Mouse (Mus musculus): ENCODE results near the gene Gemin6. TPM values are rescaled to one million over a fixed set of nuclear protein-coding genes. Genes with fewer than 3 reads are reported as not detected.
A peak's percentile ranks its signal among the peaks of the same experiment; 100 is the strongest.
"Not testable (repeated sequence)": the region's sequence is repeated elsewhere in the genome, so short reads cannot be mapped to it uniquely, and the experiment has no call there.

Gene Gemin6
- polyA plus RNA-seq, 1 experiment from 2014 or later = 46.7 TPM

GRCm38 (mm10) chr17:80183615-80184014, 40.6 kb upstream of the Gemin6 start:
- no peak for TF ChIP-seq CTCF (IDR thresholded peaks at IDR 0.05; ENCODE audit: low read depth)
- Histone ChIP-seq H3K9ac (no peak overlapping the region), H3K4me3 (ENCODE audit: low read depth, low read length) (no peak overlapping the region), H3K27ac (ENCODE audit: low read depth) (no peak overlapping the region), H3K4me1 (ENCODE audit: insufficient read depth) (no peaks in the 10 kb centered on the region), H3K4me2 (no peak overlapping the region), H3K36me3 (ENCODE audit: insufficient read depth) (no peaks in the 10 kb centered on the region), H3K9me3 (ENCODE audit: low read depth, low read length) (no peaks in the 10 kb centered on the region), H3K27me3 (ENCODE audit: insufficient read depth, low read length) (no peaks in the 10 kb centered on the region)
- 69% methylated on average over 10 of the region's 10 CpGs for WGBS
- ATAC-seq (ENCODE audit: insufficient read depth) (no peak), DNase-seq (no peak)

DNA sequence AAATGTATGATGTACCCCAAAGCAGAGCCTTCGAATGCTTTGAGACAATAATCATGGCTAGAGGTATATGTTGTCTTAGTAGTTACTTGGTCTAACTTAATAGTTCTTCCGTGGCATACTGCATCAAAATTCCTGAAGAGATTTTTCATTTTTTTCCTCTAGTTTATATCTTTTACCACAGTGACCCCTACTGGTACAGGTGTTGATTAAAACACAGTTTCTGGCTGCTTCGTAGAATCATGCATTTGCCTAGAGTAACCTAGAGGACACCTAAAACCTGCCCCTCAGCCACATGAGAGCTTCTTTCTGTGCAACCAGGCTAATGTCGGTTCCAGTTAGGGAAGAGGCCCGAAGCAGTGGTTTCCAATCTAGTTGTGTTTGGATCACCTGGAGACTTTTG, 31.2 kb upstream of the Gemin6 start:
- Histone ChIP-seq H3K4me1 (ENCODE audit: insufficient read depth) (no peaks in the 10 kb centered on the region), H3K4me2 (no peak overlapping the region), H3K9me3 (ENCODE audit: low read depth, low read length) (no peaks in the 10 kb centered on the region), H3K27me3 (ENCODE audit: insufficient read depth, low read length) (no peaks in the 10 kb centered on the region), H3K36me3 (ENCODE audit: insufficient read depth) (peaks cover 19% of the 10 kb centered on the region), H3K27ac (ENCODE audit: low read depth) (no peak overlapping the region), H3K4me3 (ENCODE audit: low read depth, low read length) (no peak overlapping the region), H3K9ac (no peak overlapping the region)
- DNase-seq (peak; percentile 80), ATAC-seq (ENCODE audit: insufficient read depth) (no peak)
- TF ChIP-seq CTCF (IDR thresholded peaks at IDR 0.05; ENCODE audit: low read depth) = peak; percentile 49
- 65% methylated on average over 5 of the region's 5 CpGs for WGBS

DNA sequence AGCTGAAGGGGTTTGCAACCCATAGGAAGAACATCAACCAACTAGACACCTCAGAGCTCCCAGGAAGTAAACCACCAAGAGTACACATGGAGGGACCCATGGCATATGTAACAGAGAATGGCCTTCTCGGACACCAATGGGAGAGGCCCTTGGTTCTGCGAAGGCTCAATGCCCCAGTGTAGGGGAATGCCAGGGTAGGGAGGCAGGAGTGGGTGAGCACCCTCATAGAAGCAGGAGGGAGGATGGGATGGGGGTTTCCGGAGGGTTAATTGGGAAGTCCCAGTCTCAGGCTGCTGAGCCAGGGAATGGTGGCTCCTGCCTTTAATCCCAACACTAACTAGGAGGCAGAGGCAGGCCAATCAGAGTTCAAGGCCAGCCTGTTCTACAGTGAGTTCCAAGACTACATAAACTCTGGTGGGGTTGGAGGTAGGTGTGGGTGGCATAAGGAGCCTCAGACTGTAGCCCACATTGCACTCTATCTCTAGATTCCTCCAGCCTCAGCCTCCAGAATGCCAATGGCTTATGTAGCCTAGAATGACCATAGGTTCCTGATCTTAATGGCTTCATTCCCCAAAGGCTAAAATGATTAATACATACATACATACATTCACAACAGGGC, 25.0 kb upstream of the Gemin6 start:
- H3K9me3 ChIP-seq (ENCODE audit: low read depth, low read length) = no peaks in the 10 kb centered on the region
- H3K4me1 ChIP-seq (ENCODE audit: insufficient read depth) = no peaks in the 10 kb centered on the region
- H3K4me3 ChIP-seq (ENCODE audit: low read depth, low read length) = no peak overlapping the region
- peaks cover 74% of the 10 kb centered on the region for H3K36me3 ChIP-seq (ENCODE audit: insufficient read depth)
- 91% methylated on average over 3 of the region's 3 CpGs for WGBS
- no peak overlapping the region for H3K9ac ChIP-seq
- TF ChIP-seq CTCF (IDR thresholded peaks at IDR 0.05; ENCODE audit: low read depth) = no peak
- no peaks in the 10 kb centered on the region for H3K27me3 ChIP-seq (ENCODE audit: insufficient read depth, low read length)
- ATAC-seq (ENCODE audit: insufficient read depth) (peak; percentile 21; the same call in 1 of the 2 replicates), DNase-seq (no peak)
- no peak overlapping the region for H3K27ac ChIP-seq (ENCODE audit: low read depth)
- no peak overlapping the region for H3K4me2 ChIP-seq

DNA sequence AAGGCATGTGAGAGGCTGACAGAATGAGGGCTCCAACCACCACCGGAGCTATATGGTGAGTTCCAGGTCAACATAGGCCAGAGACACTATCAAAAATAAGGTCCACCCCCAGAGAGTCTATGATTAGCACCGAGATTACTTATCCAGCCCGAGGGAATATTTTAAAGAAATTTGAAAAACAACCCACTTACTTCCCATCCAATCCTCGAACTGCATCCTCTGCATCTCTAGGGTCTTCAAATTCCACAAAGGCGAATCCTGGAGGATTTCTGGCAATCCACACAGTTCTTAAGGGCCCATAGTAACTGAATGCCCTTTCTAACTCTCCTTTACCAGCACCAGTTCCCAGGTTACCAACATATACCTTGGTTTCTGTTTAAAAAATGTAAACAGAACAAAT, 18.6 kb upstream of the Gemin6 start:
- DNase-seq (no peak), ATAC-seq (ENCODE audit: insufficient read depth) (no peak)
- Histone ChIP-seq H3K9me3 (ENCODE audit: low read depth, low read length) (no peaks in the 10 kb centered on the region), H3K36me3 (ENCODE audit: insufficient read depth) (peaks cover 53% of the 10 kb centered on the region), H3K4me3 (ENCODE audit: low read depth, low read length) (peak overlapping the region; percentile 97), H3K27me3 (ENCODE audit: insufficient read depth, low read length) (no peaks in the 10 kb centered on the region), H3K27ac (ENCODE audit: low read depth) (peak overlapping the region; percentile 99; the same call in 1 of the 2 replicates), H3K4me2 (peak overlapping the region; percentile 93), H3K9ac (peak overlapping the region; percentile 99), H3K4me1 (ENCODE audit: insufficient read depth) (no peaks in the 10 kb centered on the region)
- 10% methylated on average over 5 of the region's 5 CpGs for WGBS
- TF ChIP-seq CTCF (IDR thresholded peaks at IDR 0.05; ENCODE audit: low read depth) = no peak

DNA sequence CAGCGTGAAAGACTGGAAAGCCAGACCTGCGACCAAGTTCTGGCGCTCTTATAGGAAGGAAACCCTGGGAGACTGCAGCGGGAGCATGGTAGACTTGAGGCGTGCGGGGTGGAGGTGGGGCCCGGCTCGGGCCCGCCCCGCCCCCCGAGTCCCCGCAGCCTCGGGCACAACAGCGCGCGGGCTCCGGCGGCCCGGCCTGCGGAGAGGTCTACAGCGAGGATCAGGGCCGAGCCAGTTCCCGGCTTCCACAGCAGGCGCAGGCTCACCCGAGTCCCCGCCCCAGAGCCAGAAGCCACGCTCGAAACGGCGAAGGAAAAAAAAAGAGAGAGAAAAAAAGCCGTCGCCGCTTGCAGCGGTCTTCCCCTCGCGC, 18.0 kb upstream of the Gemin6 start:
- Histone ChIP-seq H3K4me1 (ENCODE audit: insufficient read depth) (no peaks in the 10 kb centered on the region), H3K4me3 (ENCODE audit: low read depth, low read length) (peak overlapping the region; percentile 97), H3K9ac (peak overlapping the region; percentile 99), H3K27ac (ENCODE audit: low read depth) (peak overlapping the region; percentile 99), H3K36me3 (ENCODE audit: insufficient read depth) (peaks cover 47% of the 10 kb centered on the region), H3K27me3 (ENCODE audit: insufficient read depth, low read length) (no peaks in the 10 kb centered on the region), H3K9me3 (ENCODE audit: low read depth, low read length) (no peaks in the 10 kb centered on the region), H3K4me2 (peak overlapping the region; percentile 93)
- peak; percentile 64 for ATAC-seq (ENCODE audit: insufficient read depth)
- no peak for DNase-seq
- TF ChIP-seq CTCF (IDR thresholded peaks at IDR 0.05; ENCODE audit: low read depth) = no peak
- 0% methylated on average over 36 of the region's 36 CpGs for WGBS

DNA sequence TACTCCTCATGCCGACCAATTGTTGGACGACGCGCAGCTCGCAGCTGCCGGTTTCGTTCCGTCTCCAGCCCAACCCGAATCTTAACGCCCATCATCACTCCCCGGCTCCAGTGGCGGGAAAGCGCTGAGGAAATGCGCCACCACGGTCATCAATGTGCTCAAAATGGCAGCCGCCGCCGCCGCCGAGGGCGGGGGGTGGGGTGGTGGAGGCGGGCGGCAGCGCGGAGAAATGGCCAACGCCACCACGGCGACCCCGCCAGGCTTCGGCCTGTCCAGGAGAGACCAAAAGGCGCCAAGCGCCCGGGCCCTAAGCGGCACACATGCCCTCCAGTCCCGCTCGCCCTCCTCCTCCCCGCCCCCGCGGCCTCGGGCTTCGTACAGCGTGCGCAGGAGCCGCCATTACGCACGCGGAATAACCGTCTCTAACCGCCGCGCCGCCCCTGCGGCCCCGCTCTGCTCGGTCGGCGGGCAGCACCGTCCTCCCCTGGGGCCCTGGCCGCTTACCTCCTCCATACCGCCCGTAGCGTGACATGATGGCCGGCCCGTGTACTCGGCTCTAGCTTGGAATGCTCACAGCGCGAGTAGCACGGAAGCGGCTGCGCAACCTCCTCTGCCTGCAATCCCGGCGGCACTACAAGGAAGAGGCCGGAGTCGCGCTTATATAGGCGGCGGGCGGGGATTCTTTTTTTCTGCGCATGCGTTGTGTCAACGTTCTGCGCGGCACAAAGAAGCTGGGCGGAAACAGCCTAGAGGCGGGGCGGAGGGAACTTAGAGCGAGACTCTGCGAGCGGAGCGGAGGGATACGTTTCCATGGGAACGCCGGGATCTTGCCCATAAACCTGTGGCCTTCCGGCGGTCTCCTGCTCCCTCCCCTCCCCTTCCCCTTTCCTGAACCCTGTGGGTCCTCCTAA, 17.3 kb upstream of the Gemin6 start, which contains the start of the genes Srsf7 and Ttc39d:
TSS of gene Srsf7 (minus strand) at position 637 of the 911 bp plus-strand sequence.
TSS of gene Ttc39d (plus strand) at position 790 of the 911 bp plus-strand sequence.
- WGBS = under 1% methylated on average over 94 of the region's 95 CpGs
- peak within 1 kb of the TSS; percentile 93 for H3K4me2 ChIP-seq
- ATAC-seq (ENCODE audit: insufficient read depth) (peak; percentile 91), DNase-seq (peak; percentile 100)
- H3K9me3 ChIP-seq (ENCODE audit: low read depth, low read length) = no peaks in the 10 kb centered on the region
- peak within 1 kb of the TSS; percentile 97 for H3K4me3 ChIP-seq (ENCODE audit: low read depth, low read length)
- H3K36me3 ChIP-seq (ENCODE audit: insufficient read depth) = peaks cover 41% of the 10 kb centered on the region
- H3K27me3 ChIP-seq (ENCODE audit: insufficient read depth, low read length) = no peaks in the 10 kb centered on the region
- no peak for TF ChIP-seq CTCF (IDR thresholded peaks at IDR 0.05; ENCODE audit: low read depth)
- H3K9ac ChIP-seq = peak within 1 kb of the TSS; percentile 99
- peak within 1 kb of the TSS; percentile 99 for H3K27ac ChIP-seq (ENCODE audit: low read depth)
- no peaks in the 10 kb centered on the region for H3K4me1 ChIP-seq (ENCODE audit: insufficient read depth)

GRCm38 (mm10) chr17:80213998-80214397, 10.2 kb upstream of the Gemin6 start:
- not testable (repeated sequence) for H3K27ac ChIP-seq (ENCODE audit: low read depth); H3K9me3 ChIP-seq (ENCODE audit: low read depth, low read length); H3K4me1 ChIP-seq (ENCODE audit: insufficient read depth); H3K4me2 ChIP-seq; ATAC-seq (ENCODE audit: insufficient read depth); H3K27me3 ChIP-seq (ENCODE audit: insufficient read depth, low read length); H3K9ac ChIP-seq; DNase-seq; H3K36me3 ChIP-seq (ENCODE audit: insufficient read depth); H3K4me3 ChIP-seq (ENCODE audit: low read depth, low read length)
- WGBS = 93% methylated on average over 4 of the region's 4 CpGs

Measured in lung, embryonic 14.5 days (tissue).